Mouse (Mus musculus) lung, adult 2 months (tissue): ENCODE data around the gene Jtb.

ENCODE experiments used
- CTCF ChIP-seq: fragments of 200-500 bp; IDR thresholded peaks from 2 replicates; pipeline ENCODE4 v1.5.1; 2011; ENCODE audit warnings: mild to moderate bottlenecking, low read length, control low read depth; ENCODE audit not compliant: insufficient read depth
- POLR2A ChIP-seq: fragments of 200-500 bp; IDR thresholded peaks from 2 replicates; pipeline ENCODE4 v1.6.1; 2011; ENCODE audit warnings: low read depth, mild to moderate bottlenecking, control low read depth, low read length, borderline replicate concordance; ENCODE audit errors: extremely low read depth

DNA sequence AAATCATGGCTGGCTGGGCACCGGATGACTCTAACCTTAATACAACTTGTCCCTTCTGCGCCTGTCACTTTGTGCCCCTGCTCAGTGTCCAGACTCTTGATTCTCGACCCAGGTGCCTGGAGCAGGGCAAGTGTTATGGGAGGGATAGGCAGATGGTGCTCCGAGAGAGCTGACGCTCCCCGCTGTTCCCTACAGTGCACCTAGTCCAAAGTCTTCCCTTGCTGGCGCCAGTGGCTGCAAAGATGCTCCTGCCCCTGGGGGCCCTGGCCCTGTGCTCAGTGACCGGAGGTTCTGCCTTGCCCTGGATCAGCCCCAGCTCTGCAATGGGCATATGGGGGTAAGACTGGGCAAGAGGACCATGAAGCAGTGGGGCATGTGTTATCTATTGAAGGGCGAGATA is 46.4 kb downstream of the Jtb start:
- TF ChIP-seq CTCF (no peak), POLR2A (no peak)
